Mouse (Mus musculus) CH12.LX (cell line): Measurements from ENCODE around the gene Surf1. TPM values are rescaled to one million over a fixed set of nuclear protein-coding genes. Genes with fewer than 3 reads are reported as not detected.

Source experiments
- DNase-seq: peaks from one replicate; pipeline ENCODE4 v3.0.0-alpha.2; 2013; ENCODE audit errors: extremely low read depth
- H3K27ac ChIP-seq: 2 replicates; pipeline ENCODE4 v1.5.1; 2012; ENCODE audit warnings: low read depth, mild to moderate bottlenecking, control low read depth, moderate library complexity; ENCODE audit not compliant: insufficient read depth
- H3K27me3 ChIP-seq: replicated peaks from 2 replicates; pipeline ENCODE3; 2012; ENCODE audit warnings: inconsistent platforms
- H3K36me3 ChIP-seq, 2 experiments: replicated peaks in 1 of 2; 2 replicates each; pipeline versions ENCODE3 to v1.6.1; 2012; ENCODE audit warnings: inconsistent platforms in 1 of 2, low read length in 1 of 2, mild to moderate bottlenecking in 1 of 2, mixed read lengths in 1 of 2, moderate library complexity in 1 of 2; ENCODE audit not compliant: control insufficient read depth in 1 of 2, insufficient read depth in 1 of 2
- H3K4me1 ChIP-seq, 2 experiments: 2 replicates each; pipeline ENCODE4 v1.6.1; 2012; ENCODE audit warnings: inconsistent platforms in 1 of 2, moderate library complexity in 1 of 2; ENCODE audit not compliant: insufficient read depth in 2 of 2, control insufficient read depth in 1 of 2
- H3K4me2 ChIP-seq: 2 replicates; pipeline ENCODE4 v1.6.1; 2012; ENCODE audit warnings: low read depth, mild to moderate bottlenecking, control low read depth; ENCODE audit not compliant: poor library complexity, insufficient read depth, severe bottlenecking
- H3K4me3 ChIP-seq, 3 experiments: fragments of 150-350 bp in 1 of 3; sonication (generic) in 1 of 3; replicated peaks in 1 of 3; 2 replicates each; pipeline versions ENCODE3 to v1.5.1; 2011 to 2012; ENCODE audit warnings: low read depth in 2 of 3, low read length in 2 of 3, mild to moderate bottlenecking in 2 of 3, moderate library complexity in 2 of 3, control low read depth in 1 of 3, improper control_type of control experiment in 1 of 3, inconsistent platforms in 1 of 3, mixed read lengths in 1 of 3; ENCODE audit not compliant: poor library complexity in 1 of 3
- H3K79me2 ChIP-seq: replicated peaks from 2 replicates; pipeline ENCODE4 v1.6.1; 2012; ENCODE audit warnings: mild to moderate bottlenecking, moderate library complexity; ENCODE audit not compliant: control insufficient read depth, poor library complexity, insufficient read depth, severe bottlenecking; ENCODE audit errors: extremely low read depth
- H3K9ac ChIP-seq: 2 replicates; pipeline ENCODE4 v1.6.1; 2012; ENCODE audit warnings: low read depth, mild to moderate bottlenecking, control low read depth, moderate library complexity; ENCODE audit not compliant: insufficient read depth
- H3K9me3 ChIP-seq: replicated peaks from 2 replicates; pipeline ENCODE3; 2012; ENCODE audit warnings: low read length, inconsistent platforms, mixed read lengths
- BHLHE40 ChIP-seq: IDR thresholded peaks from 2 replicates; pipeline ENCODE4 v1.6.1; 2011; ENCODE audit warnings: mild to moderate bottlenecking, low read depth, low read length, improper control_type of control experiment
- CTCF ChIP-seq, 2 experiments: IDR thresholded peaks in 1 of 2; conservative IDR thresholded peaks in 1 of 2; 2 replicates each; pipeline ENCODE4 v1.5.1; 2011 to 2012; ENCODE audit warnings: low read depth in 2 of 2, low read length in 2 of 2, improper control_type of control experiment in 1 of 2, inconsistent platforms in 1 of 2, mild to moderate bottlenecking in 1 of 2, moderate library complexity in 1 of 2
- E2F4 ChIP-seq: IDR thresholded peaks from 2 replicates; pipeline ENCODE4 v1.6.1; 2011; ENCODE audit warnings: low read depth, low read length, improper control_type of control experiment; ENCODE audit not compliant: insufficient replicate concordance
- ELF1 ChIP-seq: IDR thresholded peaks from 2 replicates; pipeline ENCODE4 v1.6.1; 2014; ENCODE audit warnings: low read depth, mild to moderate bottlenecking, inconsistent platforms, low read length, improper control_type of control experiment
- EP300 ChIP-seq: IDR thresholded peaks from 2 replicates; pipeline ENCODE4 v1.6.1; 2011; ENCODE audit warnings: low read length, improper control_type of control experiment
- ETS1 ChIP-seq: conservative IDR thresholded peaks from 2 replicates; pipeline ENCODE4 v1.6.1; 2012; ENCODE audit warnings: low read depth, mild to moderate bottlenecking, inconsistent platforms, low read length, improper control_type of control experiment, moderate library complexity
- HCFC1 ChIP-seq: IDR thresholded peaks from 2 replicates; pipeline ENCODE4 v1.6.1; 2012; ENCODE audit warnings: low read depth, mild to moderate bottlenecking, inconsistent platforms, low read length, improper control_type of control experiment
- IRF4 ChIP-seq: IDR thresholded peaks from 2 replicates; pipeline ENCODE4 v1.6.1; 2014; ENCODE audit warnings: low read depth, mild to moderate bottlenecking, inconsistent platforms, low read length, improper control_type of control experiment
- JUN ChIP-seq: IDR thresholded peaks from 2 replicates; pipeline ENCODE4 v1.6.1; 2011; ENCODE audit warnings: low read depth, mild to moderate bottlenecking, low read length, improper control_type of control experiment, moderate library complexity; ENCODE audit not compliant: insufficient read depth
- KAT2A ChIP-seq: IDR thresholded peaks from 2 replicates; pipeline ENCODE4 v1.6.1; 2012; ENCODE audit warnings: low read length, improper control_type of control experiment, inconsistent platforms; ENCODE audit not compliant: insufficient replicate concordance
- MAX ChIP-seq: IDR thresholded peaks from 2 replicates; pipeline ENCODE4 v1.6.1; 2011; ENCODE audit warnings: low read length, improper control_type of control experiment
- MAZ ChIP-seq: IDR thresholded peaks from 2 replicates; pipeline ENCODE4 v1.6.1; 2012; ENCODE audit warnings: low read depth, mild to moderate bottlenecking, inconsistent platforms, low read length, improper control_type of control experiment, moderate library complexity
- MEF2A ChIP-seq: IDR thresholded peaks from 2 replicates; pipeline ENCODE4 v1.6.1; 2014; ENCODE audit warnings: low read depth, mild to moderate bottlenecking, inconsistent platforms, low read length, improper control_type of control experiment, borderline replicate concordance
- MXI1 ChIP-seq: IDR thresholded peaks from 2 replicates; pipeline ENCODE4 v1.6.1; 2011; ENCODE audit warnings: mild to moderate bottlenecking, low read depth, low read length, improper control_type of control experiment
- MYC ChIP-seq: IDR thresholded peaks from 2 replicates; pipeline ENCODE4 v1.6.1; 2011; ENCODE audit warnings: low read depth, mild to moderate bottlenecking, improper control_type of control experiment, low read length
- NELFE ChIP-seq: IDR thresholded peaks from 2 replicates; pipeline ENCODE4 v1.6.1; 2011; ENCODE audit warnings: low read depth, low read length, improper control_type of control experiment
- NRF1 ChIP-seq: IDR thresholded peaks from 2 replicates; pipeline ENCODE4 v1.6.1; 2014; ENCODE audit warnings: low read depth, mild to moderate bottlenecking, inconsistent platforms, low read length, improper control_type of control experiment, moderate library complexity
- POLR2A ChIP-seq: IDR thresholded peaks from 2 replicates; pipeline ENCODE4 v1.6.1; 2011; ENCODE audit warnings: low read depth, mild to moderate bottlenecking, improper control_type of control experiment, low read length
- POLR2AphosphoS2 ChIP-seq: IDR thresholded peaks from 2 replicates; pipeline ENCODE4 v1.6.1; 2011; ENCODE audit warnings: low read depth, low read length, improper control_type of control experiment
- RAD21 ChIP-seq: IDR thresholded peaks from 2 replicates; pipeline ENCODE4 v1.6.1; 2011; ENCODE audit warnings: low read depth, mild to moderate bottlenecking, low read length, improper control_type of control experiment, moderate library complexity
- RCOR1 ChIP-seq: conservative IDR thresholded peaks from 2 replicates; pipeline ENCODE4 v1.6.1; 2012; ENCODE audit warnings: low read depth, mild to moderate bottlenecking, inconsistent platforms, low read length, improper control_type of control experiment
- SIN3A ChIP-seq: IDR thresholded peaks from 2 replicates; pipeline ENCODE4 v1.6.1; 2012; ENCODE audit warnings: low read length, improper control_type of control experiment, inconsistent platforms
- TBP ChIP-seq: conservative IDR thresholded peaks from 2 replicates; pipeline ENCODE4 v1.6.1; 2011; ENCODE audit warnings: low read depth, low read length, improper control_type of control experiment
- TCF12 ChIP-seq: IDR thresholded peaks from 2 replicates; pipeline ENCODE4 v1.6.1; 2014; ENCODE audit warnings: low read depth, mild to moderate bottlenecking, inconsistent platforms, low read length, improper control_type of control experiment
- UBTF ChIP-seq: IDR thresholded peaks from 2 replicates; pipeline ENCODE4 v1.6.1; 2012; ENCODE audit warnings: low read depth, mild to moderate bottlenecking, inconsistent platforms, low read length, improper control_type of control experiment, moderate library complexity
- USF1 ChIP-seq: IDR thresholded peaks from 2 replicates; pipeline ENCODE4 v1.6.1; 2014; ENCODE audit warnings: low read depth, mild to moderate bottlenecking, inconsistent platforms, low read length, improper control_type of control experiment
- ZC3H11A ChIP-seq: IDR thresholded peaks from 2 replicates; pipeline ENCODE4 v1.6.1; 2012; ENCODE audit warnings: low read depth, mild to moderate bottlenecking, inconsistent platforms, low read length, improper control_type of control experiment
- ZMIZ1 ChIP-seq: IDR thresholded peaks from 2 replicates; pipeline ENCODE4 v1.6.1; 2012; ENCODE audit warnings: low read depth, mild to moderate bottlenecking, inconsistent platforms, low read length, improper control_type of control experiment
- ZNF384 ChIP-seq: IDR thresholded peaks from 2 replicates; pipeline ENCODE4 v1.6.1; 2012; ENCODE audit warnings: low read depth, low read length, improper control_type of control experiment, inconsistent platforms
- dilution Hi-C: fragments of 300-500 bp; cut with MboI; formaldehyde crosslinking; loops from 2 replicates; pipeline ENCODE4 v1.14.3; 2020; ENCODE audit warnings: low sequenced_read_pairs; ENCODE audit not compliant: extremely low pct_unique_long_range_greater_than_20kb, extremely low pct_ligation_motif_present
- in situ Hi-C: fragments of 300-500 bp; cut with MboI; formaldehyde crosslinking; loops from 3 replicates; pipeline ENCODE4 v1.14.3; 2019; ENCODE audit warnings: low sequenced_read_pairs, low pct_ligation_motif_present, low pct_unique_long_range_greater_than_20kb, mixed read lengths
- polyA plus RNA-seq: library from polyadenylated mRNA; unstranded; fragments of >175 nt; gene quantifications from 2 replicates; pipeline ENCODE4 v1.2.1, GENCODE M21; 2012; ENCODE audit warnings: low read depth; ENCODE audit not compliant: insufficient read length
- total RNA-seq, 2 experiments: library from RNA; depleted of rRNA; stranded (reverse); fragments of 300-350 nt in 1 of 2; fragments of >200 nt in 1 of 2; gene quantifications; 2 replicates each; pipeline ENCODE4 v1.2.3; 2012 to 2014

The Surf1 gene
- total and polyA plus RNA-seq, 3 experiments: 43.4 to 83.9 (median 58.7) TPM

DNA sequence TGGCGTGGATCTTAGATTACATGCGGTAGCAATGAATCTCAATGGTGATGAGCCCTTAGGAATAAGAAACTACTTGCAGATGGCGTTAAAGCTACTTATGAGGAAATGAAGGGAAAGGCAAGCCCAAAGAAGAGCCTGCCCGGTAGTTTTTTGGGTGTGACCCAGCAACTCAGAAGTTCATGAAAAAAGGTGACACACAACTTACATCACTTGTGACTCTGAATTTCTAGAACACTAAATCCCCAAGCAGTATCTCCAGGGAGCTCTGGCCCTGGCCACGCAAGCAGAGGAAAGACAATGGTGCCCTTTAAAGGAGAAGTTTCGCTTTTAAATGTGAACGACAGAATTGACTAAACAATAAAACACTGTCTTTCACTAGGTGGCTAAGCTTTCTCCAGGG is 13.0 kb downstream of the Surf1 start:
- peaks cover 16 to 59% of the 10 kb centered on the region in 2 experiments for H3K4me1 ChIP-seq
- H3K36me3 ChIP-seq: peaks cover 45 to 79% of the 10 kb centered on the region in 2 experiments
- TF ChIP-seq ZC3H11A (no peak), JUN (no peak), POLR2AphosphoS2 (peak; percentile 44; the same call in 1 of the 2 replicates), CTCF (conservative IDR thresholded peaks at IDR 0.05 in 1 of 2, IDR thresholded peaks at IDR 0.05 in 1 of 2; ENCODE audit: low read depth in 2 of 2, low read length in 2 of 2) (no peak), TCF12 (no peak)
- peaks cover 41% of the 10 kb centered on the region for H3K79me2 ChIP-seq
- peak overlapping the region; percentile 76 to 78 (median 76) for H3K4me3 ChIP-seq
- dilution Hi-C loops: no loop called here
- in situ Hi-C loops: no loop called here
- peak overlapping the region; percentile 90 for H3K9ac ChIP-seq
- no peaks in the 10 kb centered on the region for H3K27me3 ChIP-seq
- DNase-seq: no peak
- H3K9me3 ChIP-seq: no peaks in the 10 kb centered on the region
- H3K27ac ChIP-seq: peak overlapping the region; percentile 88
- peak overlapping the region; percentile 71 for H3K4me2 ChIP-seq

DNA sequence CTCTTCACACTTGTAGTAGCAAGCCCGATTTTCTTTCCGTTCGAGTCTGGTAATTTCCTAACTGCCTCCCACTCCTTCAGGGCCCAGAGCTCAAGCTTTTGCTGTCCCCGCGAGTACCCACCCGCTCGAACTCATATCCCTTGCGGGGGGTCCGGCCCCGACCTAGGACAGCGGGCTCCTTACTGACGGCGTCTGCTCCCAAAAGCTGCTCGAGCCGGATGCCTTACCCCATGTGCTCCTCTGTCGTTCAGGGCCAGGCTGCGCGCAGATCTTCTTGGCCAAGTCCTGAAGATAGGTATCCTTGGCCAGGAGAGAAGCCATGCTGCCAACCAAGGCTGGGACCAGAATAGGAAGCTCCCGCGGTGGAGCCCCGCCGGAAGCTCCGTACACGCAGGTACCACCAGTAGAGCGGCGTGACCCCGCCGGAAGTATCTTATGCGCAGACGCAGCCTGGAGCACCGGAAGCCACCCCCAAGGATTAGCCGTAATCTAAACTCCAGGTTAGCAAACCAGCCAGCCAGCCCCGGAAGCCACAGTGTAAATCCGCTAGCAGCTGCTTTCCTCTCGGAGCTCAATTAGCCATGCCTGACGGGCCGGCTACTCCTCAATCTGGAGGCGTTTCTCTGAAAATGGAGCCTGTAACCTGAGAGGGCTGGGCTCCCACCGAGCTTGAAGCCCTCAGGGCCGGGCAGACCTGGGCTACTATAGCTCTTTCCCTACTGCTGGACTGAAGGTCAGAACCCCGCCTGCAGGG is 13.7 kb downstream of the Surf1 start, which contains the start of gene Surf6:
TSS of gene Surf6 (minus strand) at position 413 of the 754 bp plus-strand sequence.
- Histone ChIP-seq H3K36me3 (peaks cover 45 to 79% of the 10 kb centered on the region in 2 experiments), H3K4me2 (peak within 1 kb of the TSS; percentile 71), H3K4me1 (peaks cover 9 to 52% of the 10 kb centered on the region in 2 experiments), H3K9ac (peak within 1 kb of the TSS; percentile 95), H3K9me3 (no peaks in the 10 kb centered on the region), H3K79me2 (peaks cover 35% of the 10 kb centered on the region), H3K27me3 (no peaks in the 10 kb centered on the region), H3K4me3 (peak within 1 kb of the TSS; percentile 76 to 97 (median 76)), H3K27ac (peak within 1 kb of the TSS; percentile 88)
- DNase-seq: peak; percentile 98
- peak; percentile 71 for TF ChIP-seq ZMIZ1
- peak; percentile 93 for TF ChIP-seq NELFE
- peak; percentile 83 for TF ChIP-seq MAZ
- TF ChIP-seq RCOR1: no peak
- peak; percentile 43; the same call in 1 of the 2 replicates for TF ChIP-seq BHLHE40
- TF ChIP-seq KAT2A: peak; percentile 83
- TF ChIP-seq ZNF384: no peak
- TF ChIP-seq SIN3A: peak; percentile 99
- TF ChIP-seq POLR2A: peak; percentile 95
- TF ChIP-seq EP300: no peak
- TF ChIP-seq JUN: no peak
- TF ChIP-seq HCFC1: peak; percentile 91
- TF ChIP-seq TCF12: peak; percentile 87
- TF ChIP-seq USF1: peak; percentile 8; the same call in 1 of the 2 replicates
- TF ChIP-seq MAX: peak; percentile 81
- TF ChIP-seq MXI1: peak; percentile 92
- no peak for TF ChIP-seq ZC3H11A
- TF ChIP-seq RAD21: no peak
- TF ChIP-seq UBTF: 0 out of 2 replicates have a peak, but pooled peaks have one; percentile 62
- TF ChIP-seq POLR2AphosphoS2: peak; percentile 85
- TF ChIP-seq MEF2A: peak; percentile 86
- TF ChIP-seq ETS1: peak; percentile 63
- 0 out of 2 replicates have a peak, but pooled peaks have one; percentile 65 for TF ChIP-seq TBP
- TF ChIP-seq E2F4: 0 out of 2 replicates have a peak, but pooled peaks have one; percentile 41
- peak; percentile 98 for TF ChIP-seq ELF1
- TF ChIP-seq IRF4: peak; percentile 65; the same call in 1 of the 2 replicates
- TF ChIP-seq MYC: peak; percentile 94
- TF ChIP-seq NRF1: peak; percentile 93
- in situ Hi-C loops: no loop called here
- dilution Hi-C loops: no loop called here
